Mouse (Mus musculus) embryonic stem cell, embryonic (primary cell): ENCODE measurements at regions not wholly inside any gene's neighbourhood (a gene's known extent, or its start where the extent isn't known, plus 50 kb on each side); places are given as distances from the start of the nearest gene placed in this dataset.

Source experiments
- CTCF ChIA-PET, 4 experiments: fragments of 300-600 bp in 2 of 4; fragments of 350-600 bp in 2 of 4; sonication (Branson Sonifier 250); formaldehyde crosslinking; loops; one replicate each; lab custom pipeline; 2022; ENCODE audit warnings: inconsistent platforms in 2 of 4; lab: Charles Lee
- POLR2A ChIA-PET, 4 experiments: fragments of 300-600 bp in 2 of 4; fragments of 350-600 bp in 2 of 4; sonication (Branson Sonifier 250); formaldehyde crosslinking; loops; one replicate each; lab custom pipeline; 2022; ENCODE audit warnings: antibody characterized with exemption in 4 of 4, inconsistent platforms in 1 of 4; lab: Charles Lee

DNA sequence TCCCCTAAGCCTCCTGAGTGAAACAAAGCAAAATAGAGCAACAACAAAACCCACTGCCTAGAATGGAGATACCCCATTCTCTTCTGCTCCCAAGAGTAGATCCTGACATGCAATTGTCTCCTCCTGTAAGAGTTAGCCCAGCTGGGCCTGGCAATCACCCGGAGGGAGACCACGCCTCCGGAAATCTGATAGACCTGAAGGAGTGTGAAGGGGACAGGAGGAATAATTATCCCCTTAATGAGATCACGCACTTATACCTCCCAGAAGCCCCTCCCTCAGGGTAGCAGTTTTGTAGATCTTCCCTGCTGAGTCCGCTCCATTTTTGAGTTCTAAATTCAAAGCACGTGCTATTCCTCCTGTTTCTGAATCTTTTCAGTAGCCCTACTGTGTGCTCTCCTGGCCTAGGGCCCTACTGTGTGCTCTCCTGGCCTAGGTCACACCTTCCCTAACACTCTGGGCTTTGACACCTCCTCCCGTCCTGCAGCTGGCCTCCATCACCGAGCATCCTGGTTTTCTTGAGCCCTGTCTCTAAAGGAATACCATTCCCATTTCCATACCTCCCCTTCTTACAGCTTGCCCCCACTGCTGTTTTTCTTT is 137.2 kb upstream of the Mdm1 start:
- CTCF ChIA-PET = no interaction called here
- POLR2A ChIA-PET = interaction anchor here in 3 of 4 experiments (0.7 to 1.0 kb wide), 3 partner anchors 8 to 145 kb away, joined by 3 read pairs; no protein-coding TSS in a partner anchor

DNA sequence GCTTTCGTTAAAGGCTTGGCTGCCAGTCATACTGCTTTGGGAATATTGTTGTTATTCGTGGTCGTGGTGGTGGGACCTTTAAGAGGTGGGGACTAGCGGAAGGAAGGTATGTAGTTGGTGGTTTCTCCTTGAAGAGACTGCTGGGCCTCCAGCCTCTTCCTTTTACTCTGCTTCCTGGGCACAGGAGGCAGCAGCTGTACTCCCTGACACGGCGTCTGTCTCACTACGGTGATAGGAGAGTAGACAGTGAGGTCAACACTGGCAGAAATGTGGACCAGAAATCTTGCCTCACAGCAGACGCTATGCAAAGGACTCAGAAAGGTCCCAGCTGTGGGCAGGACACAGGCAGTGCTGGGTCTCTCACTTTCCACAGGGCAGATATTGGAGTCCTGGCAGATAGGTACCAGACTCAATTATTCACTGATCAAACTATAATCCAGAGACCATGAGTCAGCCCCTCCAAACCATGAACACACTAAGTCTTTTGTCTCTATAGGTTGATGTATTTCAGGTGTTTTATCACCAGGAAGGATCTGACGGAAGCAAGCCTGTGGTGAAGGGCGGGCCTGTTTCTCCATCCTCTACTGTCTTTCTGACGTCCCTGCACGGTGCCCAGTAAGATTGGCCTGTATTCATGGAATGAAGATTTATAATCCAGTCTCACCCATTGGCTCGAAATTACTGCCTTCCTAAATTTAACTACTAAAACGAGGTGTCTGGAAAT is 134.6 kb upstream of the Mdm1 start:
- ChIA-PET POLR2A (no interaction called here), CTCF (no interaction called here)

DNA sequence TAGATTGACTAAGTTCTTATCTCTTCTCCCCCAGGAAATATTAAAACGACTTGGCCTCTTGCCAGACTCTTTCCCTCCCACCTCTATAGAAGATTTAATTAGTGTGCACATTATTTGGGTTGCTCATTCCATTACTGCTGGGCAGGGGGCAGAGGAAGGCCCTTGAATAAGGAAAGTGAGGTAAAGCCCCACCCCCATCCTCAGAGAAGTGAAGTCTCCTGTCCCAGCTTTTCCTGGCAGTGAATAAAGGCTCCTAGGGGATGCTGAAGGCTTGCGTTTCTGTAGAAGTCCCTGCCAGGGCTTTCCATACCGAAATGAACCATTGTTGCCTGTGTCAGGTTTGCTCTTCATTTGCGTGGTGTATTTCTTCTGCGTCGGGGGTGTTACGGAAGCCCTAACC is 133.8 kb upstream of the Mdm1 start:
- ChIA-PET CTCF (no interaction called here), POLR2A (no interaction called here)

DNA sequence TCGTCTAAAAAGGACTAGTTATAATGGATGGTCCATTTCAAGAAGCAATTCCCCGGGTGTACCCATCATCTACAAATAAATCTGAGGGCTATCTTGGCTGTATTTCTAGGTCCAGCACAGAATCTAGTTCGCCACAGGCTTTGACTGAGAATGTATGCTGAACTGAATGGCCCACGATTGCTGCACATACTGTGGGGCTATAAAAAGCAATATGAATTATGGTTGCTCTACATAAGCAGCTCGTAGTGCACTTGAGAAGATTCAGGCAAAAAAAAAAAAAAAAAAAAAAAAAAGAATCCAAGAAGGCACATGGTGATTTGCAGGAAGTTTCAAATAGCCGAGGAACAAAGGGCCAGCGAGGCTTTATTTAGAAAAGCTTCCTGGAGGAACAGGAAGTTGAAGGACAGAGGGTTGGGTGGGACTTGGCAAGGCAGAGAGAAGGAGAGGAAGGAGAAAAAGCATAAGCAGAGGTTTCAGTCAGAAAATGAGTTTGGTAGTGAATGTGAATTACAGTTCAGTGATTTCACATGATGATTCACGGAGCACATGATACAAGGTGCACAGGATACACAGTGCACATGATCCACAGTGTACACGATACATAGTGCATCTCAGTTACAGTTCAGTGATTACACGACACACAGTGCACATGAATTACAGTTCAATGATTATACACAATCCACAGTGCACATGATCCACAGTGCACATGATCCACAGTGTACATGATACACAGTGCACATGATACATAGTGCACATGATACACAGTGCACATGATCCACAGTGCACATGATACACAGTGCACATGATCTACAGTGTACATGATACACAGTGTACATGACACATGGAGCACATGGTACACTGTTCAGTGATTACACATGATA is 129.7 kb upstream of the Mdm1 start:
- CTCF ChIA-PET = interaction anchor here in 2 of 4 experiments (0.6 to 0.7 kb wide), 2 partner anchors 43 to 145 kb away, joined by 4 to 11 read pairs; no protein-coding TSS in a partner anchor
- POLR2A ChIA-PET = interaction anchor here in 1 of 4 experiments (1.2 kb wide), 1 partner anchor 13 kb away, joined by 3 read pairs; no protein-coding TSS in a partner anchor

DNA sequence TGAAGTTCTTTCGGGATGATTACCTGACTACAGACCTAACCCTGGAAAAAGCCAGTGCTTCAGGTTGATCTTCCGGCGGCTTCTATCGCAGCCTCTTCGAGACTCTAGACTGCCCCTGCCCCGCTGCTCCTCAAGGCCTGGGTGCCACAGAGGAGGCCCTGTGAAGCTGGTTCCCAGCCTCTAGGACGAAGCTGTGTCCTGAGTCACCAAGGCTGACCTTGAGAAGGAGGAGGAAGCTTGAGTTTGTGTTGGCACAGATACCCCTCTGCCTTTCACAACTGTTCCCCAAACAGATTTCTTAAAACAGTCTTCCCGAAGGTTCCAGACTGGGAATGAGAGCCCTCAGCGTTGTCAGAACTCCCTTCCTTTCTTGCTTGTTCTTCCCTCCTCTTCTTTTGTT is 112.8 kb upstream of the Mdm1 start:
- CTCF ChIA-PET = no interaction called here
- POLR2A ChIA-PET = no interaction called here

DNA sequence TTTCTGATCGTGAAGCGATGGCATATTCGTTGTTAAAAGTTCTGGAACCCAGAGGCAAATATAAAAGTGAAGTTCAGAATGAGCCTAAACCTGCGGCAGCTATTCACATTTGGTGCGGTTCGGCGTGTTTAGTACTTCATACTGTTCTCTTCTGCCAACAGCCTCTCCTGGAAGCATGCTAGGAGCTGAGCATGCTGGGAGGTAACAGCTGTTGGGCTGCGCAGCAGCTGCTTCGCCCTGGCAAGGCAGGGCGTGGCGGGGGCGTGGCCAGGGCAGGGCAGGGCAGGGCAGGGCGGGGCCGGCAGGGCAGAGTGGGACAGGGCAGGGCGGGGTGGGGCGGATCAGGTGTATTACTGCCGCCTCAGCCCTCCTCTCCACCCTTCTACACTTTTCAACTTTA is 107.2 kb upstream of the Mdm1 start:
- ChIA-PET CTCF (interaction anchor here in 3 of 4 experiments (0.6 to 1.3 kb wide), 5 partner anchors 11 to 333 kb away, joined by 3 to 5 read pairs (median 4); no protein-coding TSS in a partner anchor), POLR2A (interaction anchor here in 3 of 4 experiments (0.6 to 1.7 kb wide), 5 partner anchors 28 to 603 kb away, joined by 3 to 5 read pairs (median 4); no protein-coding TSS in a partner anchor)

DNA sequence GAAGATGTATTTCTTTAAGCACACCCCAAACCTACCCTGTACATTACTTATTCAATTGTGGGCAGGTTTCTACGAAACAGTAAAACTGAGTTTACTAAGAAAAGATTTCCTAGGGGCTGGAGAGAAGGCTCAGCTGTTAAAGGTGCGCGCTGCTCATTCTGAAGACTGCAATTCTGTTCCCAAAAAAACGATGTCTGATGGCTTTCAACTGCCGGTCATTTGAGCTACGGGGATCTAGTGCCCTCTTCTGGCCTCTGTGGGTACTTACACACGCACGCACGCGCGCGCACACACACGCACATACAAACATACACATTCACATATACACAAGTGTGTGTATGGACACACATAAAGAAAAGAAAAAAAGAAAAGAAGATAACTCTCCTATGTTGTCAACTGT is 106.6 kb upstream of the Mdm1 start:
- CTCF ChIA-PET = interaction anchor here (0.6 to 1.3 kb wide), 6 partner anchors 10 to 334 kb away, joined by 3 to 9 read pairs (median 4); no protein-coding TSS in a partner anchor
- POLR2A ChIA-PET = interaction anchor here in 3 of 4 experiments (0.6 to 1.7 kb wide), 5 partner anchors 29 to 604 kb away, joined by 3 to 5 read pairs (median 4); no protein-coding TSS in a partner anchor

DNA sequence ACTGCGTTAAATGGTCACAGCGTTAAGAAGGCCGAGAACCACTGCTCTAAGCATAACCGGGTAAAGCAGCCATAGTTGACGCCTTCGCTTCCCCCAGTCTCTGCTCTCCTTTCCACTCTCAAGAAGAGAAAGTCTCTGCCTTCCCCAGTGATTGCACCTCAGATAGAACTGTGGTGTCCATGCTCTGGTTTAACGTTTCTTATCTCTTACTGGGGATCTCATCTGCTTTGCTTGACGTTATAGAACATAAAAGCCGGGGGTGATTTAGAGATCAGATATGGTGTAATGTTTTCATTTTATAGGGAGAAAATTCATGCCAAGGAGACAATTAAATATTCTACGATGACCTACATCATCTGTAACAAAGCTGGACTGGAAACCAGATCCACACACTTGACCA is 103.1 kb upstream of the Mdm1 start:
- CTCF ChIA-PET = no interaction called here
- POLR2A ChIA-PET = interaction anchor here in 1 of 4 experiments (1.1 kb wide), 1 partner anchor 245 kb away, joined by 4 read pairs; no protein-coding TSS in a partner anchor

DNA sequence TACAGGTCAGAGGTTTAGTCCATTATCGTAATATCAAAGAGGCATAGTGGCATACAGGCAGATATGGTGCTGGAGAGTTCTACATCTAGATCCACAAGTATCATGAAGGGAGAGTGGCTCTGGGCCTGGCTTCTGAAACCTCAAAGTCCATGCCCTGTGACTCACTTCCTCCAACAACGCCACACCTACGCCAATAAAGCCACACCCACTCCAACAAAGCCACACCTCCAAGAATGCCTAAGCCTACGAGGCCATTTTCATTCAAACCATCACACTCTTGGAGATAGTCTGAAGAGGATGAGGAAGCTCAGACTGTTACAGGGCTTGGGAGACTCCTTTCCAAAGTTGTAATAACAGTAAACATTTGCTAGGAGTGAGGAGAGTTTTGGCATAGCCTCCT is 102.6 kb upstream of the Mdm1 start:
- POLR2A ChIA-PET = interaction anchor here in 1 of 4 experiments (1.1 kb wide), 1 partner anchor 246 kb away, joined by 4 read pairs; no protein-coding TSS in a partner anchor
- CTCF ChIA-PET = no interaction called here

DNA sequence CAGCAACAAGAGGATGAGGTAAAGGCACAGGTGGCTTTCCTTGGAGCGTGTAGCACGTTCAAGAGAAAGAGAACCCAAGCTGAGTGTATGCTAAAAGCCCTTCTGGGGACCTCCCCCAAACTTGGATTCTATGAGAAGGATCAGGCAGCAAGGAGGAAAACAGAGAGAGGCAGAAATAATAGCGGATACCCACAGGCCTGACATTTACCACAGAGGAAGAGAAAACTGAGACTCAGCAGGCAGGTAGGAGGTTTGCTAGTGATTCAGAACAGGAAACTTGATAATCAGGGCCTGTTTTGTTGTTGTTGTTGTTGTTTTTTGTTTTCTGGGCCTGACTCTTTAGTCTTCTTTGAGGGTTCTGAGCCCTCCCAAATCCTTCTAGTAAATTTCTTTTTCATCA is 100.5 kb upstream of the Mdm1 start:
- ChIA-PET POLR2A (interaction anchor here in 1 of 4 experiments (0.6 kb wide), 1 partner anchor 229 kb away, joined by 5 read pairs; no protein-coding TSS in a partner anchor), CTCF (no interaction called here)

DNA sequence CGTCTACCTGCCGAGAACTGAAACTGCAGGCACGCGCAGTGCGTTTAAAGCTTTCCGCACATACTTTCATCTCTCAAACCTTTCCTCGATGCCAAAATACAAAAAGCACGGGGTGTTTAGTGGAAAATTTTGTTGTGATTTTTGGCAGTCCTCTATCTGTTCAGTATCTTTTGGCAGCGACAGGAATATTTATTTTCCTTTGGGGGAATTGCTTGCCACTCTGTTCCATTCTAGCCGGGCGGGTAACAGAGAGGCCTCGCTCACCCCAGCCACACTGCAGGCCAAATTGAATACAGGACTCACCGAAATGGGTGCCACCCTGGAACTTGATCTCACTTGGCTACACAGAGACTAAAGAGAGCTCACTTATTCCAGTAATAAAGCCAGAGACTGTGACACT is 97.8 kb upstream of the Mdm1 start:
- ChIA-PET CTCF (no interaction called here), POLR2A (interaction anchor here in 3 of 4 experiments (0.5 to 1.3 kb wide), 6 partner anchors 41 to 534 kb away, joined by 3 to 4 read pairs (median 3); no protein-coding TSS in a partner anchor)

DNA sequence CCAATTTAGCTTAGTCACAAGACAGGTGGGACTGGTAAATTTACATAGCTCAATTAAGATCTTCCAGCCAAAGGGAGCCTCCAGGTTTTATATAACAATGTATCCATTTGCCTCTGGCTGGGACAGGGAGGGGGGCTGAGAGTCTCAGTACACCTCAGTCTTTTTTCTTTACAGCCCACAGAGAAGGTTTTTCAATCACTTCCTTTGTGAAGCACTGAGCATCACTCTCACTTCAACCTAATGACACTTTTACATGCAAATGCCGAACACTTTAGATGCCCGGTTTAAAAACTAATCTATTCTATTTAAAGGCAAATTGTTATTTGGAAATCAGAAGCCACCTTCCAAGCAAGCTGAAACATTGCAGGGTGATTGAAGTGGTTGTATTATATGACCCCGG is 96.8 kb upstream of the Mdm1 start:
- ChIA-PET POLR2A (interaction anchor here in 3 of 4 experiments (0.6 to 2.3 kb wide), 17 partner anchors 41 to 820 kb away, joined by 3 to 7 read pairs (median 3); partner anchors contain the start of genes Mdm1 (in 2 of the 3), Nup107 (in 2 of the 3), Rap1b (in 1 of the 3) and Yeats4 (in 1 of the 3)), CTCF (interaction anchor here in 2 of 4 experiments (0.6 to 0.8 kb wide), 2 partner anchors 10 to 87 kb away, joined by 3 to 4 read pairs; no protein-coding TSS in a partner anchor)

DNA sequence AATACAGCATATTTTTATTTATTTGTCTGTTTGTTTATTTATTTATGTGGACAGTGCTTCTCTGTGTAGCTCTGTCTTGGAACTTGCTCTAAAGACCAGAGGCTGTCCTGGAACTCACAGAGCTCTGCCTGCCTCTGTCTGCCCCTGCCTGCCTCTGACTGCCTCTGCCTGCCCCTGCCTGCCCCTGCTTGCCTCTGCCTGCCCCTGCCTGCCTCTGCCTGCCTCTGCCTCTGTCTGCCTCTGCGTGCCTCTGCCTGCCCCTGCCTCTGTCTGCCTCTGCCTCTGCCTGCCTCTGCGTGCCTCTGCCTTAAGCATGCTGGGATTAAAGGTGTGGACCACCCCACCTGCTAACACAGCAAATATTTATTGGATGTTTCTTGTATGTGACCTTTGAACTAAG is 96.2 kb upstream of the Mdm1 start:
- ChIA-PET CTCF (interaction anchor here in 1 of 4 experiments (0.6 to 0.8 kb wide), 2 partner anchors 11 to 221 kb away, joined by 4 read pairs; no protein-coding TSS in a partner anchor), POLR2A (interaction anchor here in 3 of 4 experiments (0.6 to 2.3 kb wide), 13 partner anchors 40 to 821 kb away, joined by 3 to 7 read pairs (median 3); partner anchors contain the start of genes Mdm1 (in 2 of the 3), Nup107 (in 2 of the 3), Rap1b (in 1 of the 3) and Yeats4 (in 1 of the 3))

DNA sequence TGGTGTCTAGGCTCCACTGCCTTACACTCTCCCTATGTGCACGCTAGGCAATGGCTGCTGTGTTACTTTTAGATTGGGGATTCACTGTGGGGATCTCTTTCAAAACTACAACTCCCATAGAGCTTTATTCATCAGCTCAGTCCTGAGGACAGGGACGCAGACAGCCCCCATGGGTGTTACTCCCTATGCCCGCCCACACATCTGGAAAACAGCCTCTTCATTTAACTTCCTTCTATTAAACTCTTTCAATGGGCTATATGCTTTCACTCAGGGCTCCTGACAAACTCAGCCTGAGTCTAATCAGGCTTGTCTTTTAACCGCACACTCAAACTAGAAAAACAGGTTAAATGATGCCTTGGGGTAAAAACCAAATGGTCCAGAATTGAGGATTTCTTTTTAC is 95.3 kb upstream of the Mdm1 start:
- ChIA-PET CTCF (interaction anchor here in 1 of 4 experiments (0.5 to 0.7 kb wide), 2 partner anchors 48 to 741 kb away, joined by 4 to 6 read pairs; no protein-coding TSS in a partner anchor), POLR2A (interaction anchor here in 1 of 4 experiments (0.5 to 2.3 kb wide), 3 partner anchors 96 to 254 kb away, joined by 4 to 7 read pairs (median 4); partner anchors contain the start of genes Mdm1 and Nup107)

DNA sequence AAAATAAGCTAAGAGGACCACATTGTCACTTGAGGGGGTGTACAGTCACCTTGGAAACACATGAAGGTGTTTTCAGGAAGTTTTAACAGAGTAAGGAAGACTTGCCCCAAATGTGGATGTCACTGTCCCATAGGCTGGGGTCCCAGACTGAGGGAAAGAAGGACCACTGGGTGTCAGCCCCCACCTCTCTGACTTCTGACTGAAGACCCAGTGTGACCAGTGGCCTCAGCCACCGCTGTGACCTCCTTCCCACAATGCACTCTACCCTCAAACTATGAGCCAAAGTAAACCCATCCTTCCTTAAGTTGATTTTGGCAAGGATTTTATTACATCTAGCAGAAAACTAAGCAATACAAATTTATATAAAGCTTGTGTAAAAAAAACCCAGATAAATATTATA is 94.8 kb upstream of the Mdm1 start:
- POLR2A ChIA-PET = interaction anchor here in 1 of 4 experiments (0.5 kb wide), 1 partner anchor 143 kb away, joined by 4 read pairs; no protein-coding TSS in a partner anchor
- CTCF ChIA-PET = interaction anchor here in 1 of 4 experiments (0.5 to 0.7 kb wide), 2 partner anchors 48 to 742 kb away, joined by 4 to 6 read pairs; no protein-coding TSS in a partner anchor

DNA sequence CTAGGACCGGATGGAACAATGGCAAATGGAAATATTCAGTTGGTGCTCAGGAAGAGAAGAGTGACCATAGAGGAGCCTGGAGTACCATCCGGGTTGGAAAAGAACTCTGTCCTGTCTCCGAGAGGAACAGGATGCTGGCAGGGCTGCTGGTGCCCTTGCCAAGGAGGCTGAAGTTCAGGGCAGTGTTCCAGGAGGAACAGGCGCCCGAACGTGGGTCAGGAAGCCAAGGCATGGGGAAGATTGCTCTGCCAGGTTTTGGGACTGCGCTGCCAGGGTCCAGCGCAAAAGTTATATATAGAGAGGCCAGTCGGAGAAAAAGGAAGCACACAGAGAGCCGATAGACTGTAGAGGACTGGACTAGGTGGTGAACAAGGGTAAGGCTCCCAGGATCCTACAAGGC is 92.3 kb upstream of the Mdm1 start:
- POLR2A ChIA-PET = no interaction called here
- CTCF ChIA-PET = no interaction called here

DNA sequence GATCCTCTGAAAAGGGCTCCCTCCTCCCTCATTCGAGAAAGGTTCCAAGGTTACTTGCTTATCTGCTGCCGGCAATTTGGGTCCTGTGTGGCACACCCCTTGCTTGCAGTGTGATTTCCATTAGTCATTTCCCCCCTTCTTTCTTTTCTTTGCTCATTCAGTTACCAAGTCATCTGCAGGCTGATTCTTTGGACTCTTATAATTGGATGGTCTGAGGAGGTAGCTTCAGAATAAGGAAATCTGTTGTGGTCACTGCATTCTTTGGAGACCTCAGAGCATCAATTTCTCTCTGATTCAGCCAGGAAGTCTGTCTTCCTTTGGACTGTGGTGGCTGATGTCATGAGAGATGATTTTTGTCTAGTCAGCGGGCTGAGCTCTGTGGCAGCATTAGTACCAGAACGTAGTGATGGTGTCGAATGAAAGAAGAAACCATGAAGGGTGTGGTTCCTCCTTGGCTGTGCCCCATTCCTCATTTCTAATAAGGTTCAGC is 91.4 kb upstream of the Mdm1 start:
- ChIA-PET POLR2A (no interaction called here), CTCF (no interaction called here)

DNA sequence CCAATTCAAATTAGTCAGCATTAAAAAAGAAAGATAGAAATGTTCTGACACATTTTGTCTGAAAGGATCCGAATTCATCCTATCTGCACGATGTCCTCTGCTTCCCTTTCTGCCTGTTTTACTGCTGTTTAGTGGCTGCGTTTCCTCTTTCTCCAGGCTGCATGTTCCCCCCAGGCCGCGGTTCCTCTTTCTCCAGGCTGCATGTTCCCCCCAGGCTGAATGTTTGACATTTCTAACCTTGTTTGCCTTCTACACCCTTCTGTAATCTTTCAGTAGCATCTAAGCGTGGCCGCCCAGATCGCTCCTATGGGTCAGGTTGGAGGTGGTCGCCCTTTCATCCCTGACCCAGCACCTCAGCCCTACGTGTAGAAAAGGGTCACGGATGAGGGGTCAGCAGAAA is 89.6 kb upstream of the Mdm1 start:
- POLR2A ChIA-PET = interaction anchor here in 1 of 4 experiments (0.6 kb wide), 1 partner anchor 1886 kb away, joined by 3 read pairs; no protein-coding TSS in a partner anchor
- CTCF ChIA-PET = no interaction called here
